Mouse (Mus musculus) lung, embryonic 15.5 days (tissue): ENCODE measurements around the gene Fam110c. TPM values are rescaled to one million over a fixed set of nuclear protein-coding genes. Genes with fewer than 3 reads are reported as not detected.

Source experiments
- ATAC-seq: fragments of 200-750 bp; cut with Nextera tagmentation; 2 replicates; pipeline ENCODE4 v1.8.0; 2017; ENCODE audit warnings: moderate number of reproducible peaks, borderline replicate concordance; ENCODE audit not compliant: low FRiP score, low TSS enrichment; ENCODE audit errors: extremely low read depth
- H3K27ac ChIP-seq: fragments of 300-500 bp; sonication (generic); 2 replicates; pipeline ENCODE4 v1.5.1; 2015; ENCODE audit warnings: moderate library complexity, mild to moderate bottlenecking, inconsistent platforms
- H3K27me3 ChIP-seq: fragments of 300-500 bp; sonication (generic); 2 replicates; pipeline ENCODE4 v1.6.1; 2015; ENCODE audit warnings: inconsistent platforms
- H3K36me3 ChIP-seq: fragments of 300-500 bp; sonication (generic); 2 replicates; pipeline ENCODE4 v1.6.1; 2015; ENCODE audit warnings: inconsistent platforms
- H3K4me1 ChIP-seq: fragments of 300-500 bp; sonication (generic); 2 replicates; pipeline ENCODE4 v1.6.1; 2015; ENCODE audit warnings: inconsistent platforms
- H3K4me2 ChIP-seq: fragments of 300-500 bp; sonication (generic); 2 replicates; pipeline ENCODE4 v1.6.1; 2015; ENCODE audit warnings: inconsistent platforms, mild to moderate bottlenecking, moderate library complexity
- H3K4me3 ChIP-seq: fragments of 300-500 bp; sonication (generic); 2 replicates; pipeline ENCODE4 v1.5.1; 2015; ENCODE audit warnings: mild to moderate bottlenecking, inconsistent platforms
- H3K9ac ChIP-seq: fragments of 300-500 bp; sonication (generic); 2 replicates; pipeline ENCODE4 v1.6.1; 2015; ENCODE audit warnings: inconsistent platforms
- H3K9me3 ChIP-seq: fragments of 300-500 bp; sonication (generic); 2 replicates; pipeline ENCODE4 v1.6.1; 2016; ENCODE audit warnings: inconsistent platforms
- WGBS: fragments of 180-500 bp; shearing (Covaris S2); methylation state at CpG from one replicate; pipeline ENCODE4 v1.1.7; 2015; 5-methylcytosine and 5-hydroxymethylcytosine counted together
- polyA plus RNA-seq: library from polyadenylated mRNA; unstranded; fragments of >200 nt; fragmentation: Nextera tagmentation; extraction: Ambion mirVana; gene quantifications from 2 replicates; pipeline ENCODE4 v1.2.1, GENCODE M21; 2015

Fam110c gene
- polyA plus RNA-seq, 1 experiment from 2014 or later: 2.7 TPM

DNA sequence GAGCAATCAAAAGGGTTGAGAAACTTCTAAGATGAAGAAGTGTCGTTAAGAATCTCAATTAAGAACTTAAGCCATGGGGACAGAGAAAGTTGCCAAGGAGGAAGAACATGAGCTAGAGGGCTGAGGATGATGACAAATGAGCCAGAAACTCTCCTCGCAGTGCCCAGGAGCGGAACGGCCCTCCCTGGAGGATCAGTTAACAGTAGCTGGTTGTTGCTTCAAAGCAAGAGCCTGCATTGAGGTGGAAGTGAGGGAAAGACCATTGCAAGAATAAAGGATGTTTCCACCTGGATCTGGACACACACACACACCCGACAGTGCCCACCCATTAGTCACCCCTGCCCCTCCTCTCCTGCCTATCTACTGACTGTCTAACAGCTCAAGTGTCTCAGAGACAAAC lies 46.9 kb downstream of the Fam110c start:
- Histone ChIP-seq H3K4me2 (no peak overlapping the region), H3K4me3 (no peak overlapping the region), H3K36me3 (no peaks in the 10 kb centered on the region), H3K27me3 (peaks cover 8% of the 10 kb centered on the region; the same call in 1 of the 2 replicates), H3K9ac (no peak overlapping the region), H3K9me3 (no peaks in the 10 kb centered on the region), H3K4me1 (0 out of 2 replicates have a peak, but pooled peaks cover 6% of the 10 kb centered on the region), H3K27ac (no peak overlapping the region)
- 63% methylated on average over 5 of the region's 5 CpGs for WGBS
- ATAC-seq: no peak

DNA sequence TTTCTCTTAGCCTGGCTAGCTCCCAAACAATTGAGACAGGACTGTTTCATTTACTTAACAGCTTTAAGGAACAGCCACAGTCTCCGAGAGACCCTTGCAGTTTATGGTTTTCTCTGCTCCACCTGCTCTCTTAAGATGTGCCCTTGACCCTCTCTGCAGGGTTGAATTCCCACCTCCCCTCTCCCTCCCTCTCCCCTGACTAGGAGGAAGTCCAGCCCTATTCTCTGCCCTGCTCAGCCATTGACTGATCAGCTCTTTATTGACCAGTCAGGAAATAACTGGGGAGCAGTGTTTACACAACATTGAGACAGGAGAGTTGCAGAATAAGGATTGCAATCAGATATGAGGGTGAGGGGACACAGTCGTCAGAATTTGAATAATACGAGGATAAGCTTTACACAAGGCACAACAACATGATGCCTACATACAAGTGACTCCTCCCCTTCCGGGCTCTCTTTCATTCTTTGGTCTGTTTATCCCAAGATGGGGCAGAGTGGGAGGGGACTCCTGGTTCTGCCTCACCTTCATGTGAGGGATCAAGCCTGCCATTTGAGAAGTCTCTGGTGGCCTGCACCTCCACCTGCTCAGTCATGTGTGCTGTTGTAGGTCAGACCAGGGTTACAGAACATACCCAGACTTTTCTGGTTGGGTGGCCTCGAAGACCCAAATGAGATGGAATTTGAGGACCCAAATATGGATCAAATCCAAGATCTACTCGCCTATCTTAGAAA lies 49.4 kb downstream of the Fam110c start:
- Histone ChIP-seq H3K36me3 (no peaks in the 10 kb centered on the region), H3K27me3 (peaks cover 12% of the 10 kb centered on the region; the same call in 1 of the 2 replicates), H3K4me1 (0 out of 2 replicates have a peak, but pooled peaks cover 6% of the 10 kb centered on the region), H3K9ac (no peak overlapping the region), H3K4me3 (no peak overlapping the region), H3K27ac (no peak overlapping the region), H3K4me2 (no peak overlapping the region), H3K9me3 (no peaks in the 10 kb centered on the region)
- WGBS: 53% methylated on average over 6 of the region's 6 CpGs
- ATAC-seq: no peak

DNA sequence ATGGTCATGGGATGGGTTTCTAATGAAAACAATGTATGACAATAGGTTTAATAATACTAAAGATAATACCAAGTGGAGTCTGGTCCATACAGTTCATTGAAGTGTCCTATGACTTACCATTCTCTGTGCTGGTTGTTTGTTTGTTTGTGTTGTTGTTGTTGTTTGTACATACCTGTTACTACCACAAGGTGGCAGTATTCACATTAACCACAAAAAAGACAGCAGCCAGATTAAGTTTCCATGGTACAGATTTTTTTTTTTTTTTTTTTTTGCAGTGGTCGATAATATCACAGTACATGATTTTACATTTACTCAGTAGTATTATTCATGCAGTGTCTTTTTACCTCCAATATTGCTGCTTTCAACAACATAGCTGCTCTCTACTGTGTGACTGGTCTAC lies 52.4 kb downstream of the Fam110c start:
- H3K9ac ChIP-seq: no peak overlapping the region
- no peaks in the 10 kb centered on the region for H3K36me3 ChIP-seq
- H3K27me3 ChIP-seq: peaks cover 15% of the 10 kb centered on the region; the same call in 1 of the 2 replicates
- ATAC-seq: no peak
- H3K27ac ChIP-seq: no peak overlapping the region
- no peaks in the 10 kb centered on the region for H3K9me3 ChIP-seq
- 0 out of 2 replicates have a peak, but pooled peaks cover 11% of the 10 kb centered on the region for H3K4me1 ChIP-seq
- no peak overlapping the region for H3K4me2 ChIP-seq
- WGBS: 24% methylated on average over 1 of the region's 1 CpGs
- no peak overlapping the region for H3K4me3 ChIP-seq

DNA sequence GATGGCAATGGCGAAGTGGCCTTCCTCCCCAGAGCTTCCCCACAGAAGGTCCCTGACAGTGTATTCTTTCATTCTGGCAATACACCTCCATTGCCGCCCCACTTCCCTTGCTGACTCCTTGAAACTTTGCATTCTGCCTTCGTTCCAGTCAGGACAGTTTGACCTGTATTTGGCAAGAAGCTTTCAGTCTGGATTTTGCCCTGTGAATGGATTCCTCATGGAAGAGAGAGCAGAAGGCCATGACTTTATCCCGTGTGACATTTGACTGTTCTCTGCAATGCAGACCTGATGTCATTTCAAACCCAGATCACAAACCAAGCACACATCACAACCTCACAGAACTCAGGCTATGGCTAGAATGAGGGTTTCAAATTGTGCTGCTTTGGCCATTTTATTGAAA lies 55.9 kb downstream of the Fam110c start:
- Histone ChIP-seq H3K9ac (no peak overlapping the region), H3K36me3 (no peaks in the 10 kb centered on the region), H3K27ac (no peak overlapping the region), H3K4me1 (0 out of 2 replicates have a peak, but pooled peaks cover 5% of the 10 kb centered on the region), H3K27me3 (peaks cover 7% of the 10 kb centered on the region; the same call in 1 of the 2 replicates), H3K4me2 (no peak overlapping the region), H3K4me3 (no peak overlapping the region), H3K9me3 (no peaks in the 10 kb centered on the region)
- WGBS: 82% methylated on average over 4 of the region's 4 CpGs
- no peak for ATAC-seq

Other genes starting within 250 kb of the Fam110c start
- gene Alkal2, start 189.5 kb upstream of the Fam110c start, polyA plus RNA-seq: 0.48 and 0.67 TPM in 2 replicates
- gene Acp1, start 162.3 kb upstream of the Fam110c start, polyA plus RNA-seq: 172 and 190 TPM in 2 replicates
- 13.3 and 14.7 TPM in 2 replicates for gene Sh3yl1, start 162.2 kb upstream of the Fam110c start, polyA plus RNA-seq
- not detected in 2 replicates for gene Gm6993, start 166.9 kb downstream of the Fam110c start, polyA plus RNA-seq
- gene Lamb1, start 191.4 kb downstream of the Fam110c start, polyA plus RNA-seq: 111 and 118 TPM in 2 replicates